Mouse (Mus musculus) E14TG2a.4 (cell line): ENCODE measurements around the gene Spocd1.
A peak's percentile ranks its signal among the peaks of the same experiment; 100 is the strongest.

Experiments
- H3K27me3 ChIP-seq: 2 replicates; pipeline ENCODE4 v1.6.1; 2014; ENCODE audit warnings: low read length, control low read depth; ENCODE audit not compliant: insufficient read depth
- H3K36me3 ChIP-seq: 2 replicates; pipeline ENCODE4 v1.6.1; 2014; ENCODE audit warnings: low read length, control low read depth; ENCODE audit not compliant: insufficient read depth
- H3K4me1 ChIP-seq: replicated peaks from 2 replicates; pipeline ENCODE4 v1.6.1; 2014; ENCODE audit warnings: low read depth, low read length, control low read depth
- H3K4me3 ChIP-seq: replicated peaks from 2 replicates; pipeline ENCODE4 v1.5.1; 2014; ENCODE audit warnings: mild to moderate bottlenecking, low read length
- H3K9me3 ChIP-seq: 2 replicates; pipeline ENCODE4 v1.6.1; 2014; ENCODE audit warnings: low read length, control low read depth
- CTCF ChIP-seq: conservative IDR thresholded peaks from 2 replicates; pipeline ENCODE4 v1.5.1; 2014; ENCODE audit warnings: low read length
- NANOG ChIP-seq: IDR thresholded peaks from 2 replicates; pipeline ENCODE4 v1.6.1; 2014; ENCODE audit warnings: borderline replicate concordance, low read length, mixed read lengths
- POU5F1 ChIP-seq: IDR thresholded peaks from 2 replicates; pipeline ENCODE4 v1.6.1; 2014; ENCODE audit warnings: low read length, borderline replicate concordance

Spocd1 gene

GRCm38 (mm10) chr4:129977256-129977655, 48.2 kb downstream of the Spocd1 start:
- Histone ChIP-seq H3K4me1 (peaks cover 84% of the 10 kb centered on the region), H3K4me3 (peak overlapping the region; percentile 41; the same call in 1 of the 2 replicates), H3K9me3 (no peaks in the 10 kb centered on the region), H3K27me3 (peaks cover 70% of the 10 kb centered on the region), H3K36me3 (no peaks in the 10 kb centered on the region)
- TF ChIP-seq NANOG = no peak
- TF ChIP-seq POU5F1 = no peak
- TF ChIP-seq CTCF = no peak

- Histone ChIP-seq H3K4me3 (no peak overlapping the region), H3K27me3 (peaks cover 76% of the 10 kb centered on the region), H3K36me3 (no peaks in the 10 kb centered on the region), H3K4me1 (peaks cover 84% of the 10 kb centered on the region), H3K9me3 (no peaks in the 10 kb centered on the region)
- TF ChIP-seq POU5F1 (no peak), NANOG (no peak), CTCF (no peak)
Observed at GRCm38 (mm10) chr4:129978227-129978626, 49.2 kb downstream of the Spocd1 start.

GRCm38 (mm10) chr4:129978930-129979329, 49.9 kb downstream of the Spocd1 start:
- peaks cover 84% of the 10 kb centered on the region for H3K4me1 ChIP-seq
- 0 out of 2 replicates have a peak overlapping the region, but pooled peaks have one; percentile 1 for H3K4me3 ChIP-seq
- H3K36me3 ChIP-seq = no peaks in the 10 kb centered on the region
- H3K9me3 ChIP-seq = no peaks in the 10 kb centered on the region
- H3K27me3 ChIP-seq = peaks cover 76% of the 10 kb centered on the region
- TF ChIP-seq CTCF (no peak), NANOG (no peak), POU5F1 (no peak)

GRCm38 (mm10) chr4:129981657-129982056, 52.6 kb downstream of the Spocd1 start:
- Histone ChIP-seq H3K36me3 (no peaks in the 10 kb centered on the region), H3K4me3 (no peak overlapping the region; the same call in 1 of the 2 replicates), H3K27me3 (peaks cover 79% of the 10 kb centered on the region), H3K9me3 (no peaks in the 10 kb centered on the region), H3K4me1 (peaks cover 88% of the 10 kb centered on the region)
- TF ChIP-seq NANOG = no peak
- TF ChIP-seq POU5F1 = no peak
- TF ChIP-seq CTCF = no peak

GRCm38 (mm10) chr4:129983046-129983445, 54.0 kb downstream of the Spocd1 start:
- no peak for TF ChIP-seq NANOG
- no peak for TF ChIP-seq POU5F1
- TF ChIP-seq CTCF = no peak
- Histone ChIP-seq H3K4me1 (peaks cover 87% of the 10 kb centered on the region), H3K9me3 (no peaks in the 10 kb centered on the region), H3K4me3 (no peak overlapping the region), H3K36me3 (no peaks in the 10 kb centered on the region), H3K27me3 (peaks cover 93% of the 10 kb centered on the region)

- 0 out of 2 replicates have a peak, but pooled peaks have one; percentile 19 for TF ChIP-seq CTCF
- no peak for TF ChIP-seq POU5F1
- peak overlapping the region; percentile 78 for H3K4me3 ChIP-seq
- no peaks in the 10 kb centered on the region for H3K36me3 ChIP-seq
- peaks cover 85% of the 10 kb centered on the region for H3K4me1 ChIP-seq
- H3K27me3 ChIP-seq = peaks cover 94% of the 10 kb centered on the region
- no peaks in the 10 kb centered on the region for H3K9me3 ChIP-seq
Observed at GRCm38 (mm10) chr4:129983764-129984420, 54.8 kb downstream of the Spocd1 start.

GRCm38 (mm10) chr4:129984421-129985061, 55.5 kb downstream of the Spocd1 start, which contains the start of gene Adgrb2:
Gene Adgrb2, plus strand, starts transcription at chr4:129984870.
- Histone ChIP-seq H3K36me3 (no peaks in the 10 kb centered on the region), H3K4me1 (peaks cover 78% of the 10 kb centered on the region), H3K9me3 (no peaks in the 10 kb centered on the region), H3K27me3 (peaks cover 95% of the 10 kb centered on the region), H3K4me3 (peak within 1 kb of the TSS; percentile 78)
- TF ChIP-seq POU5F1 = no peak
- no peak for TF ChIP-seq NANOG
- TF ChIP-seq CTCF = no peak

- Histone ChIP-seq H3K36me3 (no peaks in the 10 kb centered on the region), H3K9me3 (no peaks in the 10 kb centered on the region), H3K27me3 (peaks cover 94% of the 10 kb centered on the region), H3K4me1 (peaks cover 73% of the 10 kb centered on the region), H3K4me3 (peak overlapping the region; percentile 78)
- TF ChIP-seq CTCF = no peak
- no peak for TF ChIP-seq POU5F1
- no peak for TF ChIP-seq NANOG
Observed at GRCm38 (mm10) chr4:129985161-129985670, 56.2 kb downstream of the Spocd1 start.
